Mouse (Mus musculus): ENCODE measurements around the gene Rtn4. TPM values are rescaled to one million over a fixed set of nuclear protein-coding genes. Genes with fewer than 3 reads are reported as not detected.

The Rtn4 gene
- polyA plus RNA-seq, 1 experiment from 2014 or later, result 54.2 TPM

DNA sequence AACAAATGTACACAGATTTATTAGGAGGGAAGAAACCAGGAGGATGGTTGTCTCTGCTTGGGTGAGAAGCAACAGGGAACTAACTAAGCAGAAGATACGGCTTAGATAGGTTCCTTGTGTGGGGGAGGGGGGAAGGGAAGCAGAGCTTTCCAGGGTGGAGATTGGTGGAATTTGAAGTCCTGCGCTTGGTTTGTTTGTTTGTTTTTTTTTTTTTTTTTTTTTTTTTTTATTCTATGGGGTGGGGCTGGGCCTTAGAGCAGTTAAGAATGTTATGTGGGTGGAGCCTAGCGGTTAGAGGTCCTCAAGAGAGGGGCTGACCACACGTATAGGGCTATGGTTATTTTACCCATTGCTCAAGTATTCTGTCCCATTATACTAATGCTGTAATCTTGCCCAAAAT is 23.0 kb upstream of the Rtn4 start:
- Histone ChIP-seq H3K27me3 (ENCODE audit: insufficient read depth, low read length) (no peaks in the 10 kb centered on the region), H3K9me3 (ENCODE audit: low read depth, low read length) (no peaks in the 10 kb centered on the region), H3K36me3 (ENCODE audit: insufficient read depth) (no peaks in the 10 kb centered on the region), H3K4me1 (ENCODE audit: insufficient read depth) (no peaks in the 10 kb centered on the region), H3K4me3 (ENCODE audit: low read depth, low read length) (no peak overlapping the region), H3K4me2 (no peak overlapping the region), H3K9ac (no peak overlapping the region), H3K27ac (ENCODE audit: low read depth) (no peak overlapping the region)
- WGBS, result 62% methylated on average over 4 of the region's 4 CpGs
- DNase-seq (no peak), ATAC-seq (ENCODE audit: insufficient read depth) (no peak)
- no peak for TF ChIP-seq CTCF (IDR thresholded peaks at IDR 0.05; ENCODE audit: low read depth)

DNA sequence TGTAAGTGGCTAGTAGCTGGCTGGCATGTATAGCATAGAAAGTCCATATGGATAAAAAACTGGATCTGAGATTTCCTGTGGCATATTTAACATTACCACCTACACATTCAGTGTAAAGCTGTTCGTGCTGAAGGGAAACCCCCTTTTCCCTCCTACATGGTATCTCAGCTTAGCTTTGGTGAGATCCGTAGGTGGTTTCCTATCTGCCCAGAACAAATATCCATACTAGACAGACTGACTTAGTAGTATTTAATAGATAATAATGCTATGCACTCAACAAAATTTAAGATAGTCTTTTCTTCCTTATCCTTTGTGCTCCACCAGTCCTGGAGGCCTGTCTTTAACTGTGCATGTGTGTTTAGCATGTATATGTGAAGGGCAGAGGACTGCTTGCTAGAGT is 19.4 kb upstream of the Rtn4 start:
- H3K36me3 ChIP-seq (ENCODE audit: insufficient read depth), result no peaks in the 10 kb centered on the region
- 72% methylated on average over 2 of the region's 2 CpGs for WGBS
- no peaks in the 10 kb centered on the region for H3K4me1 ChIP-seq (ENCODE audit: insufficient read depth)
- no peaks in the 10 kb centered on the region for H3K9me3 ChIP-seq (ENCODE audit: low read depth, low read length)
- H3K27ac ChIP-seq (ENCODE audit: low read depth), result no peak overlapping the region
- H3K9ac ChIP-seq, result no peak overlapping the region
- ATAC-seq (ENCODE audit: insufficient read depth) (no peak), DNase-seq (no peak)
- no peak overlapping the region for H3K4me2 ChIP-seq
- no peak for TF ChIP-seq CTCF (IDR thresholded peaks at IDR 0.05; ENCODE audit: low read depth)
- no peak overlapping the region for H3K4me3 ChIP-seq (ENCODE audit: low read depth, low read length)
- no peaks in the 10 kb centered on the region for H3K27me3 ChIP-seq (ENCODE audit: insufficient read depth, low read length)

DNA sequence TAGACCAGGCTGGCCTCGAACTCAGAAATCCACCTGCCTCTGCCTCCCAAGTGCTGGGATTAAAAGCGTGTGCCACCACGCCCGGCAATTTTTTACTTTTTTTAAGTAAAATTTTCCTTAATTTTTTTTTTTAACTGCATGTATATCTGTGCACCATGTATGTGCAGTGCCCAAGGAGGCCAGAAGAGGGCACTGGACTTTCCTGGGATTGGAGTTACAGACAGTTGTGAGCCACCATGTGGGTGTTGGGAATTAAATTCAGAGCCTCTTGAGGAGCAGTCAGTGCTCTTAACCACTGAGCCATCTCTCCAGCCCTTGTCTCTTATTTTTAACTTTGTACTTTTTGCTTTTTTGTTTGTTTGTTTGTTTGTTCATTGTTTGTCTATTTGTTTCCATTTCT is 16.0 kb upstream of the Rtn4 start:
- no peaks in the 10 kb centered on the region for H3K9me3 ChIP-seq (ENCODE audit: low read depth, low read length)
- peak; percentile 21; the same call in 1 of the 2 replicates for TF ChIP-seq CTCF (IDR thresholded peaks at IDR 0.05; ENCODE audit: low read depth)
- no peak overlapping the region for H3K4me2 ChIP-seq
- 96% methylated on average over 3 of the region's 4 CpGs for WGBS
- peak; percentile 5 for DNase-seq
- no peak for ATAC-seq (ENCODE audit: insufficient read depth)
- H3K36me3 ChIP-seq (ENCODE audit: insufficient read depth), result no peaks in the 10 kb centered on the region
- no peak overlapping the region for H3K9ac ChIP-seq
- no peak overlapping the region for H3K4me3 ChIP-seq (ENCODE audit: low read depth, low read length)
- no peaks in the 10 kb centered on the region for H3K4me1 ChIP-seq (ENCODE audit: insufficient read depth)
- no peak overlapping the region for H3K27ac ChIP-seq (ENCODE audit: low read depth)
- no peaks in the 10 kb centered on the region for H3K27me3 ChIP-seq (ENCODE audit: insufficient read depth, low read length)

DNA sequence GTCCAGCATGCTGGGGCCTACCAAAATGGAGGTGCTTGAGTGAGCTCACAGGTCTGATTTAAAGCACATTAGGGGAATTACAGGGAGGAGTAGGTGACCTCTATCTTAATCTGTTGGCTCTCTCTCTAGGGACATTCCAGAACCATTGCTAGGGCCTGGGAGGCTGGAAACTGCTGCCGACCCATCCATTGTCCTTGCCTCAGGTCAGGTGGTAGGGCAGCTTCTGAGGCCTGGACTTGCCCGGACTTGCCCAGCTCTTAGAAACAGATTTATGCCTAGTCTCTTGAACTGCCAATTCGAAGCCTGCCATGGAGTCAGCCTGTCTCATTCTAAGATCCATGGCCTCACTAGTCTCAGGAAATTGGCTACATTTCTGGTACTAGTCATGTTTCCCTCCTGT is 12.8 kb upstream of the Rtn4 start:
- ATAC-seq (ENCODE audit: insufficient read depth) (no peak), DNase-seq (no peak)
- WGBS, result 79% methylated on average over 3 of the region's 3 CpGs
- no peak overlapping the region for H3K4me3 ChIP-seq (ENCODE audit: low read depth, low read length)
- H3K27ac ChIP-seq (ENCODE audit: low read depth), result no peak overlapping the region
- no peak overlapping the region for H3K9ac ChIP-seq
- H3K36me3 ChIP-seq (ENCODE audit: insufficient read depth), result no peaks in the 10 kb centered on the region
- TF ChIP-seq CTCF (IDR thresholded peaks at IDR 0.05; ENCODE audit: low read depth), result no peak
- no peaks in the 10 kb centered on the region for H3K27me3 ChIP-seq (ENCODE audit: insufficient read depth, low read length)
- no peak overlapping the region for H3K4me2 ChIP-seq
- no peaks in the 10 kb centered on the region for H3K4me1 ChIP-seq (ENCODE audit: insufficient read depth)
- no peaks in the 10 kb centered on the region for H3K9me3 ChIP-seq (ENCODE audit: low read depth, low read length)

DNA sequence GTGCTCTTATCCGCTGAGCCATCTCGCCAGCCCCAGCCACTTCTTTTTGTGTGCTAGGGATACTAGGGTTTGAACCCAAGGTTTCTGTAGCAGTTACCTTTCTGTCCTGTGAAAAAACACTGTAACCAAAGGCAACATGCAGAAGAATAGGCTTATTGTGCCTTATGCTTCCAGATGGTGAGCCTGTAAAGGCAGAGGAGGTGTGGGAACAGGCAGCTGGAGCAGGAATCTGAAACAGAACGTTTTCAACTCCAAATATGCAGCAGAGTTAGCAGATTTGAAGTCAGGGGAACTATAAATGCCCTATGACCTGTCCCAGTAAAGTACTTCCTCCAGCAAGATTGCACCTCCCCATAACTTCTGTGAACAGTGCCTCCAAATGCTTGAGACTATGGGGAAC is 12.0 kb upstream of the Rtn4 start:
- no peaks in the 10 kb centered on the region for H3K36me3 ChIP-seq (ENCODE audit: insufficient read depth)
- no peak overlapping the region for H3K4me3 ChIP-seq (ENCODE audit: low read depth, low read length)
- no peak for TF ChIP-seq CTCF (IDR thresholded peaks at IDR 0.05; ENCODE audit: low read depth)
- H3K27ac ChIP-seq (ENCODE audit: low read depth), result no peak overlapping the region
- H3K9ac ChIP-seq, result no peak overlapping the region
- no peak overlapping the region for H3K4me2 ChIP-seq
- WGBS, result 72% methylated on average over 3 of the region's 3 CpGs
- no peaks in the 10 kb centered on the region for H3K9me3 ChIP-seq (ENCODE audit: low read depth, low read length)
- H3K4me1 ChIP-seq (ENCODE audit: insufficient read depth), result no peaks in the 10 kb centered on the region
- DNase-seq, result no peak
- H3K27me3 ChIP-seq (ENCODE audit: insufficient read depth, low read length), result no peaks in the 10 kb centered on the region
- ATAC-seq (ENCODE audit: insufficient read depth), result no peak

DNA sequence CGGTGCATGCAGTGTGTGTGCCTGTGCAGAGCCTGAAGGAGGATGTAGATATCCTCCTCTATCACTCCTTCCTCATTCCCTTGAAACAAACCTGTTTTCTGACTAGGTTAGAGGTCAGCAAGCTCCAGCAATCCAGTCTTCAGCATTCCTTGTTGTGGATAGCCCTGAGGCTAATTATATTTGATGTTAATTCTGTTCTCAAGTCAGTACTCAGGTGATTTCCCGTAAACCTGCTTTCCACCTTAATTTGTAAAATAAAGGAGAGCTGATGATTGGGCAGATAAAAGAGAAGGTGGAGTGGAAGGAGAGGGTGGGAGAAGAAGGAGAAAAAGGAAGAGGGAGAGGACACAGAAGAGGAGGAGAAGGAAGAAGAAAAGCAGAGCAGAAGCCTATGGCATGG is 8.5 kb upstream of the Rtn4 start:
- no peaks in the 10 kb centered on the region for H3K27me3 ChIP-seq (ENCODE audit: insufficient read depth, low read length)
- 75% methylated on average over 2 of the region's 2 CpGs for WGBS
- DNase-seq, result no peak
- no peak overlapping the region for H3K27ac ChIP-seq (ENCODE audit: low read depth)
- H3K9me3 ChIP-seq (ENCODE audit: low read depth, low read length), result no peaks in the 10 kb centered on the region
- no peak for TF ChIP-seq CTCF (IDR thresholded peaks at IDR 0.05; ENCODE audit: low read depth)
- H3K4me2 ChIP-seq, result no peak overlapping the region
- no peak overlapping the region for H3K4me3 ChIP-seq (ENCODE audit: low read depth, low read length)
- no peaks in the 10 kb centered on the region for H3K36me3 ChIP-seq (ENCODE audit: insufficient read depth)
- no peaks in the 10 kb centered on the region for H3K4me1 ChIP-seq (ENCODE audit: insufficient read depth)
- ATAC-seq (ENCODE audit: insufficient read depth), result no peak
- H3K9ac ChIP-seq, result no peak overlapping the region

DNA sequence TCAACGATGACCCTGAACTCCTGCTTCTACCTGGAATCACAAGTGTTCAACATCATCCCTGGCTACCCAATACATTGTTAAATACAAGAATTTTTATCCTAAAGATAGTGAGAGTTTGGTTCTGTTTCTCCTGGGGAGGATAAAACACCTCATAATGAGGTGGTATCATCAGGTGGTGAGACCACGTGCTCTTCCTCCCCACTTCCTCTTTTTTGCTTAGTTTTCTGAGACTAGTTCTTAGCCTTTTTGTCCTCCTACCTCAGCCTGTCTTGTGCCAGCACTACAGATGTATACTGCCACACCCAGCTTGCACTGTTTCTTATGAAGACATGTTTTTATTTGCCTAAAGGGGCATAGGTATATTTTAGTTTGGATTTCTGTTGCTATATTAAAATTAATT is 6.6 kb upstream of the Rtn4 start:
- ATAC-seq (ENCODE audit: insufficient read depth), result no peak
- 74% methylated on average over 2 of the region's 2 CpGs for WGBS
- H3K9me3 ChIP-seq (ENCODE audit: low read depth, low read length), result no peaks in the 10 kb centered on the region
- no peak for TF ChIP-seq CTCF (IDR thresholded peaks at IDR 0.05; ENCODE audit: low read depth)
- no peak overlapping the region for H3K4me2 ChIP-seq
- no peak overlapping the region for H3K4me3 ChIP-seq (ENCODE audit: low read depth, low read length)
- no peak overlapping the region for H3K27ac ChIP-seq (ENCODE audit: low read depth)
- no peak overlapping the region for H3K9ac ChIP-seq
- H3K36me3 ChIP-seq (ENCODE audit: insufficient read depth), result no peaks in the 10 kb centered on the region
- no peaks in the 10 kb centered on the region for H3K27me3 ChIP-seq (ENCODE audit: insufficient read depth, low read length)
- DNase-seq, result no peak
- no peaks in the 10 kb centered on the region for H3K4me1 ChIP-seq (ENCODE audit: insufficient read depth)

DNA sequence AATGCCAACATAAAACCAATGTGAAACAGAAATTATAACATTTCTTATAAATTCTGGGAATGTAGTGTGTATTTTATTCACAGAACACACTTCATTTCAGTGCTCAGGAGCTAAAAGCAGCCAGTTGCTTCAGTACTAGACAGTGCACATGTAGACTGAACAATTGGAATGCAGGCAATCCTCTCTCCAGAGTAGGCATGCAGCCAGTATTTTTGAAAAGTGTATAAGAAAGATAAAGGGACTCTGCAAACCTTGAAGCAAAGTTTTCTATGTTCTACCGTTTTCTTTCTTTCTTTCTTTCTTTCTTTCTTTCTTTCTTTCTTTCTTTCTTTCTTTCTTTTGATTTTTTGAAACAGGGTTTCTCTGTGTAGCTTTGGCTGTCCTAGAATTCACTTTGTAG is 1.2 kb upstream of the Rtn4 start:
- Histone ChIP-seq H3K27ac (ENCODE audit: low read depth) (no peak overlapping the region), H3K9me3 (ENCODE audit: low read depth, low read length) (no peaks in the 10 kb centered on the region), H3K9ac (no peak overlapping the region), H3K4me1 (ENCODE audit: insufficient read depth) (no peaks in the 10 kb centered on the region), H3K4me3 (ENCODE audit: low read depth, low read length) (no peak overlapping the region), H3K36me3 (ENCODE audit: insufficient read depth) (no peaks in the 10 kb centered on the region), H3K27me3 (ENCODE audit: insufficient read depth, low read length) (no peaks in the 10 kb centered on the region), H3K4me2 (no peak overlapping the region; the same call in 1 of the 2 replicates)
- 86% methylated on average over 1 of the region's 1 CpGs for WGBS
- DNase-seq, result peak; percentile 48
- TF ChIP-seq CTCF (IDR thresholded peaks at IDR 0.05; ENCODE audit: low read depth), result no peak
- ATAC-seq (ENCODE audit: insufficient read depth), result no peak
